ENCODE assay signal across 12 mouse cellular contexts in the genomic region with DNA sequence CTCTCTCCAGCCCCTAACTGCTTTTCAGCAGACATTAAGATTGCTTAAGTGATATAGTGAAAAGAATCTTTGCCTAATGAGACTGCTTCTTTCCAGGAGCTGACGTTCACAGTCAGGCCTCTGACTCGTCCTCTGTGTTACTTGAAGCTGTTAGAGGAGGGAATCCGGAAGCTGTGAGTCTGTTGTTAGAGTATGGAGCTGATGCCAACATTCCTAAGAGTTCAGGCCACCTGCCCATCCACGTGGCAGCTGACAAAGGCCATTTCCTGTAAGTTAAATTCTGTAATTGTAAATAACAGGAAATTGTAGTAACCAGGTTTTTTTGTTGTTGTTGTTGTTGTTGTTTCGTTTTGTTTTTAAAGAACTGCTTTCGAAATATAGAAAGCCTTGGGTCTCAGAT. TPM values are rescaled to one million over a fixed set of nuclear protein-coding genes. Genes with fewer than 3 reads are reported as not detected.
DNase-seq lines count a peak whose midpoint lies in the region; ATAC-seq and TF ChIP-seq lines count a peak whose summit lies in the region.
"Had no signal": no experiment of that assay in that cellular context is flagged by ENCODE, and none has a peak within 500 bp of the region (broad histone marks: within the 10 kb centered on the region; RNA-seq: fewer than 3 reads in every experiment).

No protein-coding gene starts in this region.

- no peak for ATAC-seq in heart, embryonic 11.5 days (replicated peaks; ENCODE audit: insufficient number of reproducible peaks, low FRiP score, low TSS enrichment)
- ATAC-seq in forebrain, embryonic 13.5 days: no peak

- no peaks in the 10 kb centered on the region for H3K36me3 ChIP-seq in heart, embryonic 11.5 days (ENCODE audit: control insufficient read depth, insufficient read depth, low read length)
- H3K36me3 ChIP-seq in ES-Bruce4 (ENCODE audit: control insufficient read depth, insufficient read depth, low read length, poor library complexity, severe bottlenecking): no peaks in the 10 kb centered on the region
- no peaks in the 10 kb centered on the region for H3K36me3 ChIP-seq in forebrain, embryonic 13.5 days (ENCODE audit: poor library complexity, severe bottlenecking)
- H3K36me3 ChIP-seq: liver, embryonic 15.5 days had no signal

- no peaks in the 10 kb centered on the region for H3K4me1 ChIP-seq in heart, embryonic 11.5 days (ENCODE audit: control insufficient read depth, insufficient read depth, low read length)
- peaks cover 1% of the 10 kb centered on the region for H3K4me1 ChIP-seq in ES-Bruce4 (ENCODE audit: control insufficient read depth, insufficient read depth, low read length)
- peaks cover 6% of the 10 kb centered on the region; the same call in 1 of the 2 replicates for H3K4me1 ChIP-seq in forebrain, embryonic 13.5 days
- H3K4me1 ChIP-seq: liver, embryonic 15.5 days had no signal

- H3K27me3 ChIP-seq in heart, embryonic 11.5 days (ENCODE audit: control insufficient read depth, insufficient read depth, low read length): no peaks in the 10 kb centered on the region
- no peaks in the 10 kb centered on the region for H3K27me3 ChIP-seq in ES-Bruce4 (ENCODE audit: control insufficient read depth, insufficient read depth, low read length, poor library complexity, severe bottlenecking)
- no peaks in the 10 kb centered on the region for H3K27me3 ChIP-seq in forebrain, embryonic 13.5 days
- H3K27me3 ChIP-seq: liver, embryonic 15.5 days had no signal

- TF ChIP-seq CTCF in ES-Bruce4 (IDR thresholded peaks at IDR 0.05; ENCODE audit: low read depth, low read length): no peak

- no peak overlapping the region for H3K4me2 ChIP-seq in heart, embryonic 11.5 days
- H3K4me2 ChIP-seq in forebrain, embryonic 13.5 days: no peak overlapping the region
- H3K4me2 ChIP-seq: liver, embryonic 15.5 days had no signal

- H3K27ac ChIP-seq in heart, embryonic 11.5 days (ENCODE audit: low read depth, low read length): no peak overlapping the region
- peak overlapping the region; percentile 67 for H3K27ac ChIP-seq in ES-Bruce4 (ENCODE audit: insufficient read depth, low read length)
- no peak overlapping the region for H3K27ac ChIP-seq in forebrain, embryonic 13.5 days
- H3K27ac ChIP-seq: liver, embryonic 15.5 days had no signal

- H3K9me3 ChIP-seq in heart, embryonic 11.5 days (replicated peaks; ENCODE audit: control insufficient read depth, low read length): no peaks in the 10 kb centered on the region
- H3K9me3 ChIP-seq in ES-Bruce4 (replicated peaks; ENCODE audit: control insufficient read depth, insufficient read depth, low read length, poor library complexity, severe bottlenecking): no peaks in the 10 kb centered on the region
- no peaks in the 10 kb centered on the region for H3K9me3 ChIP-seq in forebrain, embryonic 13.5 days (replicated peaks)
- H3K9me3 ChIP-seq: liver, embryonic 15.5 days had no signal

- TF ChIP-seq EP300 in ES-Bruce4 (IDR thresholded peaks at IDR 0.05; ENCODE audit: insufficient read depth, low read depth, low read length): no peak

- DNase-seq in heart, adult 11 months: peak; percentile 93
- DNase-seq in heart, adult 9 months (ENCODE audit: low spot score in 2 of 2): peak; percentile 50 to 52
- DNase-seq in kidney, postnatal 25 days: peak; percentile 52 to 59
- no peak for DNase-seq in embryo, embryonic 10 days (ENCODE audit: low spot score)
- no peak for DNase-seq in left cerebral cortex, adult 8-10 months (ENCODE audit: low spot score in 2 of 2)
- DNase-seq: left cerebral cortex, postnatal 4 days had no signal

- H3K4me3 ChIP-seq in heart, embryonic 11.5 days (ENCODE audit: low read depth, low read length): no peak overlapping the region
- H3K4me3 ChIP-seq in ES-Bruce4 (ENCODE audit: low read depth, low read length): no peak overlapping the region
- no peak overlapping the region for H3K4me3 ChIP-seq in forebrain, embryonic 13.5 days
- H3K4me3 ChIP-seq: erythroblast, embryonic 14.5 days; liver, embryonic 15.5 days had no signal

- H3K9ac ChIP-seq in heart, embryonic 11.5 days (ENCODE audit: low read depth, low read length): no peak overlapping the region
- H3K9ac ChIP-seq in ES-Bruce4 (ENCODE audit: low read depth, poor library complexity, severe bottlenecking): no peak overlapping the region
- H3K9ac ChIP-seq in forebrain, embryonic 13.5 days: no peak overlapping the region
- H3K9ac ChIP-seq: liver, embryonic 15.5 days had no signal

- no peak for TF ChIP-seq POLR2A in ES-Bruce4 (IDR thresholded peaks at IDR 0.05; ENCODE audit: insufficient read depth, low read length)

- 59% methylated on average over 6 of the region's 6 CpGs for WGBS in heart, embryonic 11.5 days (ENCODE audit: insufficient replicate concordance)
- WGBS in forebrain, embryonic 13.5 days: 68% methylated on average over 6 of the region's 6 CpGs

RNA-seq across cellular contexts. Expression of gene Asb14, which starts 16.8 kb away (rescaled TPM):
- 0.29 and 1.2 TPM in 2 replicates for polyA plus RNA-seq in heart, embryonic 11.5 days (2014; fragmentation: Nextera tagmentation; extraction: Ambion mirVana)
- polyA plus RNA-seq in ES-Bruce4 (2011; ENCODE audit: insufficient read depth, insufficient read length, low read depth, missing spikeins): 0.47 and 0.84 TPM in 2 replicates
- not detected for total RNA-seq in left cerebral cortex, adult 8-10 months (2022)
- polyA plus RNA-seq in forebrain, embryonic 13.5 days (2015; fragmentation: Nextera tagmentation; extraction: Ambion mirVana): 0.11 TPM in 1 of 2 replicates, not detected in the other
- total RNA-seq: adrenal gland, postnatal 36 days; left cerebral cortex, postnatal 4 days had no signal
- polyA plus RNA-seq: erythroblast, embryonic 14.5 days; liver, embryonic 15.5 days had no signal

RNA-seq across cellular contexts. Expression of gene Appl1, which starts 59.8 kb away (rescaled TPM):
- polyA plus RNA-seq in heart, embryonic 11.5 days (2014; fragmentation: Nextera tagmentation; extraction: Ambion mirVana): 25.4 and 36.0 TPM in 2 replicates
- 55.5 and 67.3 TPM in 2 replicates for polyA plus RNA-seq in ES-Bruce4 (2011; ENCODE audit: insufficient read depth, insufficient read length, low read depth, missing spikeins)
- 10 to 100 TPM; 53.5 to 69.9 (median 65.8) TPM for total RNA-seq in left cerebral cortex, adult 8-10 months (2022)
- 62.0 and 70.0 TPM in 2 replicates for polyA plus RNA-seq in forebrain, embryonic 13.5 days (2015; fragmentation: Nextera tagmentation; extraction: Ambion mirVana)

Comparison
In these comparisons a context has a peak if more than half of its experiments do, and no peak if none do; other contexts are left out.
1. DNase-seq: peak in heart, adult 11 months (single experiment), heart, adult 9 months (2 of 2) and kidney, postnatal 25 days (2 of 2); none in embryo, embryonic 10 days (single experiment) and left cerebral cortex, adult 8-10 months (0 of 2).